Mouse (Mus musculus) T-helper 17 cell (primary cell): ENCODE results near the gene Gpc4.

Experiments used
- in situ Hi-C, 2 experiments: fragments of 300-600 bp; cut with MboI, MseI; formaldehyde crosslinking; loops; 1 replicate in 1 of 2; 2 replicates in 1 of 2; pipeline ENCODE4 v1.15.1; 2025; ENCODE audit warnings: high pct_unique_total_duplicates in 2 of 2

Gpc4 gene

GRCm38 (mm10) chrX:52164738-52165554, at the start of gene Gpc4:
Gene Gpc4, minus strand, starts transcription at chrX:52165252.
- in situ Hi-C loops: no loop called here

- in situ Hi-C loops: no loop called here
Measured at GRCm38 (mm10) chrX:52212846-52213245, 47.8 kb upstream of the Gpc4 start.

GRCm38 (mm10) chrX:52199836-52200235, 34.8 kb upstream of the Gpc4 start:
- in situ Hi-C loops: no loop called here

GRCm38 (mm10) chrX:52193311-52193968, 28.4 kb upstream of the Gpc4 start:
- in situ Hi-C loops: no loop called here

GRCm38 (mm10) chrX:52189094-52189493, 24.0 kb upstream of the Gpc4 start:
- in situ Hi-C loops: no loop called here

- in situ Hi-C loops: no loop called here
Measured at GRCm38 (mm10) chrX:52183551-52184442, 18.7 kb upstream of the Gpc4 start.

GRCm38 (mm10) chrX:52181401-52181800, 16.3 kb upstream of the Gpc4 start:
- in situ Hi-C loops: no loop called here

- in situ Hi-C loops: no loop called here
Measured at GRCm38 (mm10) chrX:52177067-52177466, 12.0 kb upstream of the Gpc4 start.

- in situ Hi-C loops: no loop called here
Measured at GRCm38 (mm10) chrX:52167519-52168244, 2.6 kb upstream of the Gpc4 start.

GRCm38 (mm10) chrX:52165555-52165938, 495 bp upstream of the Gpc4 start:
- in situ Hi-C loops: no loop called here

GRCm38 (mm10) chrX:52164134-52164737, 816 bp downstream of the Gpc4 start:
- in situ Hi-C loops: no loop called here

- in situ Hi-C loops: no loop called here
Measured at GRCm38 (mm10) chrX:52163418-52164133, 1.5 kb downstream of the Gpc4 start.

GRCm38 (mm10) chrX:52162756-52163155, 2.3 kb downstream of the Gpc4 start:
- in situ Hi-C loops: no loop called here

- in situ Hi-C loops: no loop called here
Measured at GRCm38 (mm10) chrX:52162206-52162605, 2.8 kb downstream of the Gpc4 start.

- in situ Hi-C loops: no loop called here
Measured at GRCm38 (mm10) chrX:52159621-52160020, 5.4 kb downstream of the Gpc4 start.

GRCm38 (mm10) chrX:52155408-52155953, 9.6 kb downstream of the Gpc4 start:
- in situ Hi-C loops: no loop called here

- in situ Hi-C loops: no loop called here
Measured at GRCm38 (mm10) chrX:52154821-52155220, 10.2 kb downstream of the Gpc4 start.

- in situ Hi-C loops: no loop called here
Measured at GRCm38 (mm10) chrX:52153451-52153850, 11.6 kb downstream of the Gpc4 start.

GRCm38 (mm10) chrX:52152961-52153360, 12.1 kb downstream of the Gpc4 start:
- in situ Hi-C loops: no loop called here

GRCm38 (mm10) chrX:52151555-52151954, 13.5 kb downstream of the Gpc4 start:
- in situ Hi-C loops: no loop called here
